Mouse (Mus musculus) liver, embryonic 11.5 days (tissue): Measurements from ENCODE around the gene Cenpb. TPM values are rescaled to one million over a fixed set of nuclear protein-coding genes. Genes with fewer than 3 reads are reported as not detected.

ENCODE experiments used
- ATAC-seq: fragments of 200-750 bp; cut with Nextera tagmentation; replicated peaks from 2 replicates; pipeline ENCODE4 v1.8.0; 2017; ENCODE audit warnings: moderate number of reproducible peaks, mild to moderate bottlenecking, moderate TSS enrichment, moderate library complexity; ENCODE audit not compliant: low FRiP score
- DNase-seq: peaks from one replicate; pipeline ENCODE4 v3.0.0-alpha.2; 2017; ENCODE audit warnings: low spot score
- H3K27ac ChIP-seq: fragments of 300-500 bp; sonication (generic); 2 replicates; pipeline ENCODE4 v1.5.1; 2014; ENCODE audit warnings: mild to moderate bottlenecking, low read depth, low read length, control low read depth
- H3K27me3 ChIP-seq: fragments of 300-500 bp; sonication (generic); replicated peaks from 2 replicates; pipeline ENCODE4 v1.6.1; 2014; ENCODE audit warnings: low read length, mixed read lengths; ENCODE audit not compliant: control insufficient read depth, insufficient read depth
- H3K36me3 ChIP-seq: fragments of 300-500 bp; sonication (generic); 2 replicates; pipeline ENCODE4 v1.6.1; 2014; ENCODE audit warnings: mild to moderate bottlenecking, low read length, moderate library complexity, mixed read lengths; ENCODE audit not compliant: control insufficient read depth, insufficient read depth
- H3K4me1 ChIP-seq: fragments of 300-500 bp; sonication (generic); replicated peaks from 2 replicates; pipeline ENCODE4 v1.6.1; 2014; ENCODE audit warnings: low read length, mixed read lengths; ENCODE audit not compliant: control insufficient read depth, insufficient read depth
- H3K4me2 ChIP-seq: fragments of 300-500 bp; sonication (generic); 2 replicates; pipeline ENCODE4 v1.6.1; 2014; ENCODE audit warnings: mild to moderate bottlenecking, control low read depth, moderate library complexity
- H3K4me3 ChIP-seq: fragments of 300-500 bp; sonication (generic); 2 replicates; pipeline ENCODE4 v1.5.1; 2014; ENCODE audit warnings: low read depth, low read length, control low read depth
- H3K9ac ChIP-seq: fragments of 300-500 bp; sonication (generic); 2 replicates; pipeline ENCODE4 v1.6.1; 2014; ENCODE audit warnings: low read depth, low read length, control low read depth
- H3K9me3 ChIP-seq: fragments of 300-500 bp; sonication (generic); 2 replicates; pipeline ENCODE4 v1.6.1; 2016; ENCODE audit warnings: low read length, inconsistent platforms, mixed read lengths; ENCODE audit not compliant: control insufficient read depth
- WGBS: fragments of 180-500 bp; shearing (Covaris S2); extraction: QIAGEN DNeasy Blood & Tissue Kit; methylation state at CpG from one replicate; pipeline ENCODE4 v1.1.7; 2014; 5-methylcytosine and 5-hydroxymethylcytosine counted together
- polyA plus RNA-seq: library from polyadenylated mRNA; unstranded; fragments of >200 nt; fragmentation: Nextera tagmentation; extraction: Ambion mirVana; gene quantifications from 2 replicates; pipeline ENCODE4 v1.2.1, GENCODE M21; 2014

The Cenpb gene
- polyA plus RNA-seq, 1 experiment from 2014 or later, result 4.9 TPM

DNA sequence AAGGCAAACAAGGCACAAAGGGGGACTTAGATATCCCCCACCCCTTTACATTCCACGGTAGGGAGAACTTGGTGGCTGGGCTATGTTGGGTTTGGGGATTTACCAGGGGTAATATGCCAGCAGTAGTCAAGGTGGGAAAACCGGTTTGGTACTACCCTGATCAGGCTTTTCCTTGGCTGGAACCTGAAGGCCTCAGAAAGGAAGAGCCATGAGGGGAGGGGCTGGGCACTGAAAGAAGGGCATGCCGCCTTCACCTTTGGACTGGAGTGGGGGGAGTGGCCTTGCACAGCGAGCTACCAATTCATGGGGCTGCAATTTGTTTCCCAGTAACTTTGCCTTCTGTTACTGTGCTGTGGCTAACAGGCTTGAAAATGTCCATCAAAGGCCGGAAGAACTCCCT lies 3.4 kb downstream of the Cenpb start:
- peaks cover 5% of the 10 kb centered on the region; the same call in 1 of the 2 replicates for H3K36me3 ChIP-seq
- peak overlapping the region; percentile 15; the same call in 1 of the 2 replicates for H3K27ac ChIP-seq
- peaks cover 29% of the 10 kb centered on the region for H3K27me3 ChIP-seq
- WGBS, result 60% methylated on average over 5 of the region's 5 CpGs
- ATAC-seq (no peak), DNase-seq (no peak)
- no peaks in the 10 kb centered on the region for H3K9me3 ChIP-seq
- H3K4me1 ChIP-seq, result peaks cover 34% of the 10 kb centered on the region
- no peak overlapping the region for H3K9ac ChIP-seq
- no peak overlapping the region for H3K4me3 ChIP-seq
- peak overlapping the region; percentile 94; the same call in 1 of the 2 replicates for H3K4me2 ChIP-seq

DNA sequence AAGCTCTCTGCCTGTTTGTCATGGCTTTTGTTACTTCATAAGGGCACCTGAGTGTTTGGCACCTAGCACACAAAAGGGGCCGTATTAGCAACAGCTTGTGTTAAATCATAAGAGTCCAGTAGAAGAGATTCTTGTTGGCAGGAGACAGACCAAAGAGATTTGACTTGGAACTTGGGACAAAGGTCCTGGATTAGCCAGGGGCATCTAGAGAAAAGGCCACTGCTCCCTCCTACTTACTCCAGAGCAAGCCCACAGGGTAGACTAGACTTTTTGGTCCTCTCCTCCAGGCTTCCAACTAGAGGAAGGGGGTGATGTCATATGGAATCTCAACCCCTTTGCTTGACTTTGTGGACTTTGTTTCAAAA lies 3.9 kb downstream of the Cenpb start:
- no peak overlapping the region for H3K27ac ChIP-seq
- H3K4me2 ChIP-seq, result no peak overlapping the region

GRCm38 (mm10) chr2:131175286-131175944 lies 4.5 kb downstream of the Cenpb start:
- H3K9ac ChIP-seq, result no peak overlapping the region
- H3K9me3 ChIP-seq, result no peaks in the 10 kb centered on the region
- peaks cover 39% of the 10 kb centered on the region for H3K27me3 ChIP-seq
- H3K4me2 ChIP-seq, result no peak overlapping the region
- ATAC-seq, result no peak
- WGBS, result 69% methylated on average over 3 of the region's 3 CpGs
- DNase-seq, result no peak
- H3K27ac ChIP-seq, result no peak overlapping the region
- H3K4me1 ChIP-seq, result peaks cover 37% of the 10 kb centered on the region
- no peak overlapping the region for H3K4me3 ChIP-seq
- H3K36me3 ChIP-seq, result peaks cover 5% of the 10 kb centered on the region; the same call in 1 of the 2 replicates

More for the DNA sequence above, 3.9 kb downstream of the Cenpb start:
- no peak for DNase-seq
- no peak for ATAC-seq
- Histone ChIP-seq H3K27me3 (peaks cover 34% of the 10 kb centered on the region), H3K9me3 (no peaks in the 10 kb centered on the region), H3K4me1 (peaks cover 37% of the 10 kb centered on the region), H3K9ac (no peak overlapping the region), H3K36me3 (peaks cover 5% of the 10 kb centered on the region; the same call in 1 of the 2 replicates), H3K4me3 (no peak overlapping the region)
- WGBS, result 81% methylated on average over 1 of the region's 1 CpGs

DNA sequence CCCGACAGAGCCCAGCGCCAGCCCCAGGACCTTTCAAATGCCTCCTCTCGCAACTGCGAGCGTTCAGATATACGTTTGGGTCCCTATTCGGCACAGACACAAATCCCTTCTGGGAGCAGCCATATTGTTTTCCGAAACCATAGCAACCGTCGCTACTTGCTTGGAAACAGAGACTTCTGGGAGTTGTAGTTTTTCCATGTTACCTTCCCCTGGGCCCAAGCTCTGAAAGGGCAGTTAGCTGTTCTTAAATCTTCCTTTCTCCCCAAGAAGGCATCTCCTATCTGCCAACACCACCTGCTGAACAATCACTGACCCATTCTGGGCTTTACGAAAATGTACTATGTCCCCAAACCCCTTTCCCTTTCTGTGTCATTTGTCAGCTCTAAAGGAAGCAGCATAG lies 5.2 kb downstream of the Cenpb start:
- Histone ChIP-seq H3K9ac (no peak overlapping the region; the same call in 1 of the 2 replicates), H3K4me3 (peak overlapping the region; percentile 35), H3K4me2 (peak overlapping the region; percentile 74), H3K27me3 (peaks cover 46% of the 10 kb centered on the region), H3K4me1 (peaks cover 35% of the 10 kb centered on the region), H3K9me3 (no peaks in the 10 kb centered on the region), H3K36me3 (peaks cover 5% of the 10 kb centered on the region; the same call in 1 of the 2 replicates), H3K27ac (no peak overlapping the region)
- ATAC-seq (peak; percentile 54), DNase-seq (peak; percentile 65)
- WGBS, result 3% methylated on average over 11 of the region's 11 CpGs

GRCm38 (mm10) chr2:131172322-131172721 lies 7.5 kb downstream of the Cenpb start:
- DNase-seq (no peak), ATAC-seq (peak; percentile 55)
- H3K4me1 ChIP-seq, result peaks cover 22% of the 10 kb centered on the region
- H3K36me3 ChIP-seq, result peaks cover 3% of the 10 kb centered on the region; the same call in 1 of the 2 replicates
- WGBS, result 32% methylated on average over 9 of the region's 9 CpGs
- H3K27me3 ChIP-seq, result peaks cover 53% of the 10 kb centered on the region
- H3K4me2 ChIP-seq, result 0 out of 2 replicates have a peak overlapping the region, but pooled peaks have one; percentile 6
- no peak overlapping the region for H3K9ac ChIP-seq
- no peaks in the 10 kb centered on the region for H3K9me3 ChIP-seq
- no peak overlapping the region for H3K27ac ChIP-seq
- H3K4me3 ChIP-seq, result no peak overlapping the region

GRCm38 (mm10) chr2:131171401-131172104 lies 8.3 kb downstream of the Cenpb start:
- ATAC-seq, result no peak
- peaks cover 53% of the 10 kb centered on the region for H3K27me3 ChIP-seq

GRCm38 (mm10) chr2:131170936-131171335 lies 8.9 kb downstream of the Cenpb start:
- DNase-seq, result no peak
- Histone ChIP-seq H3K36me3 (no peaks in the 10 kb centered on the region), H3K27ac (no peak overlapping the region), H3K4me3 (peak overlapping the region; percentile 19), H3K9ac (no peak overlapping the region), H3K9me3 (no peaks in the 10 kb centered on the region), H3K4me2 (peak overlapping the region; percentile 52), H3K4me1 (peaks cover 13% of the 10 kb centered on the region; the same call in 1 of the 2 replicates), H3K27me3 (peaks cover 53% of the 10 kb centered on the region)
- 13% methylated on average over 9 of the region's 9 CpGs for WGBS
- no peak for ATAC-seq

More at GRCm38 (mm10) chr2:131171401-131172104, 8.3 kb downstream of the Cenpb start:
- Histone ChIP-seq H3K4me2 (peak overlapping the region; percentile 52), H3K4me1 (peaks cover 14% of the 10 kb centered on the region), H3K9me3 (no peaks in the 10 kb centered on the region), H3K36me3 (no peaks in the 10 kb centered on the region), H3K9ac (no peak overlapping the region), H3K27ac (no peak overlapping the region), H3K4me3 (peak overlapping the region; percentile 19)
- WGBS, result 6% methylated on average over 43 of the region's 43 CpGs
- no peak for DNase-seq

- no peak for ATAC-seq
- Histone ChIP-seq H3K9ac (no peak overlapping the region), H3K27ac (no peak overlapping the region), H3K4me2 (no peak overlapping the region), H3K4me1 (peaks cover 13% of the 10 kb centered on the region; the same call in 1 of the 2 replicates), H3K9me3 (no peaks in the 10 kb centered on the region), H3K27me3 (peaks cover 49% of the 10 kb centered on the region), H3K4me3 (no peak overlapping the region), H3K36me3 (no peaks in the 10 kb centered on the region)
- no peak for DNase-seq
- 65% methylated on average over 1 of the region's 1 CpGs for WGBS
These were observed 11.0 kb downstream of the Cenpb start for GRCm38 (mm10) chr2:131168914-131169313.
